Mouse (Mus musculus): ENCODE measurements around the gene Ndufa6.

Ndufa6 gene

GRCm38 (mm10) chr15:82341675-82342542 lies 12.2 kb downstream of the Ndufa6 start:
- no peak for DNase-seq (ENCODE audit: low read depth, low spot score)

GRCm38 (mm10) chr15:82341036-82341501 lies 13.1 kb downstream of the Ndufa6 start:
- no peak for DNase-seq (ENCODE audit: low read depth, low spot score)

GRCm38 (mm10) chr15:82340414-82341035 lies 13.6 kb downstream of the Ndufa6 start:
- DNase-seq (ENCODE audit: low read depth, low spot score): no peak

- no peak for DNase-seq (ENCODE audit: low read depth, low spot score)
These were observed 14.4 kb downstream of the Ndufa6 start for GRCm38 (mm10) chr15:82339634-82340254.

GRCm38 (mm10) chr15:82339150-82339549 lies 15.0 kb downstream of the Ndufa6 start:
- no peak for DNase-seq (ENCODE audit: low read depth, low spot score)

GRCm38 (mm10) chr15:82338593-82339112 lies 15.5 kb downstream of the Ndufa6 start, which contains the start of the genes Naga, Pheta2 and Smdt1:
Naga (minus strand) TSS chr15:82338925.
Pheta2 (plus strand) TSS chr15:82338942.
Smdt1 (plus strand) TSS chr15:82338959.
- peak; percentile 97 for DNase-seq (ENCODE audit: low read depth, low spot score)

- no peak for DNase-seq (ENCODE audit: low read depth, low spot score)
These were observed 16.2 kb downstream of the Ndufa6 start for GRCm38 (mm10) chr15:82337875-82338274.

- DNase-seq (ENCODE audit: low read depth, low spot score): no peak
These were observed 17.5 kb downstream of the Ndufa6 start for GRCm38 (mm10) chr15:82336629-82337028.

- no peak for DNase-seq (ENCODE audit: low read depth, low spot score)
These were observed 18.9 kb downstream of the Ndufa6 start for GRCm38 (mm10) chr15:82335194-82335593.

- DNase-seq (ENCODE audit: low read depth, low spot score): no peak
These were observed 28.7 kb downstream of the Ndufa6 start for GRCm38 (mm10) chr15:82325382-82325781.

GRCm38 (mm10) chr15:82322195-82322594 lies 31.9 kb downstream of the Ndufa6 start:
- no peak for DNase-seq (ENCODE audit: low read depth, low spot score)

GRCm38 (mm10) chr15:82319613-82320012 lies 34.5 kb downstream of the Ndufa6 start:
- DNase-seq (ENCODE audit: low read depth, low spot score): no peak

GRCm38 (mm10) chr15:82317839-82318238 lies 36.3 kb downstream of the Ndufa6 start:
- no peak for DNase-seq (ENCODE audit: low read depth, low spot score)

GRCm38 (mm10) chr15:82308416-82308815 lies 45.7 kb downstream of the Ndufa6 start:
- no peak for DNase-seq (ENCODE audit: low read depth, low spot score)

- DNase-seq (ENCODE audit: low read depth, low spot score): no peak
These were observed 47.0 kb downstream of the Ndufa6 start for GRCm38 (mm10) chr15:82307107-82307506.
